Mouse (Mus musculus) brain, embryonic 14.5 days (tissue): ENCODE data around the gene Tvp23b.

Source experiments
- CTCF ChIP-seq: fragments of 200-500 bp; IDR thresholded peaks from 2 replicates; pipeline ENCODE4 v1.5.1; 2012; ENCODE audit warnings: inconsistent platforms, mild to moderate bottlenecking, moderate library complexity, borderline replicate concordance; ENCODE audit not compliant: insufficient read depth, insufficient read length; ENCODE audit errors: extremely low read depth
- POLR2A ChIP-seq: fragments of 200-500 bp; IDR thresholded peaks from 2 replicates; pipeline ENCODE4 v1.6.1; 2012; ENCODE audit warnings: mild to moderate bottlenecking, inconsistent platforms, borderline replicate concordance; ENCODE audit not compliant: poor library complexity, insufficient read depth, insufficient read length, severe bottlenecking; ENCODE audit errors: extremely low read depth

DNA sequence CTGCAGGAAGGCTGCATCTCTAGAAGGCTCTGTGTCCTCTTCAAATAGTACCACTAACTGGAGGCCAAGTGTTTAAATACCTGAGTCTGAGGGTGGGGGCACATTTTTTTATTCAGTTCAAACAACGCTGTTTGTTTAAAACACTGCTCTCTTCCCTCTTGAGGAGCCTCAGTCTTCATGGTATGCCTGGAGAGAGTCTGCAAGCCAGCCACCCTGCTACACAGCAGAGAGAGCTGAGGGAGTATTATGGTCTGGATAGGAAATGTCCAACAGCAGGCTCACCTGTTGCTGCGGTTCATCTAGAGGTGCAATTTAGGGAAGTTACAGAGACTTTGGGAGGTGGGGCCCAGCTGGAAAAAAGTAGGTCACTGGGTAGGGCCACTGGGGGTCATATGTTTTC, 36.2 kb downstream of the Tvp23b start:
- TF ChIP-seq CTCF (no peak), POLR2A (no peak)
